Mouse (Mus musculus) kidney, adult 2 months (tissue): ENCODE data around the gene Ppp1cc.

ENCODE experiments used
- CTCF ChIP-seq: fragments of 200-500 bp; conservative IDR thresholded peaks from 2 replicates; pipeline ENCODE4 v1.5.1; 2011; ENCODE audit warnings: low read depth, mild to moderate bottlenecking, control low read depth, low read length, moderate library complexity, mixed read lengths; ENCODE audit not compliant: insufficient read depth, insufficient read length
- POLR2A ChIP-seq: fragments of 200-500 bp; IDR thresholded peaks from one replicate; pipeline ENCODE4 v1.6.1; 2011; ENCODE audit warnings: low read depth, low read length, control low read depth

DNA sequence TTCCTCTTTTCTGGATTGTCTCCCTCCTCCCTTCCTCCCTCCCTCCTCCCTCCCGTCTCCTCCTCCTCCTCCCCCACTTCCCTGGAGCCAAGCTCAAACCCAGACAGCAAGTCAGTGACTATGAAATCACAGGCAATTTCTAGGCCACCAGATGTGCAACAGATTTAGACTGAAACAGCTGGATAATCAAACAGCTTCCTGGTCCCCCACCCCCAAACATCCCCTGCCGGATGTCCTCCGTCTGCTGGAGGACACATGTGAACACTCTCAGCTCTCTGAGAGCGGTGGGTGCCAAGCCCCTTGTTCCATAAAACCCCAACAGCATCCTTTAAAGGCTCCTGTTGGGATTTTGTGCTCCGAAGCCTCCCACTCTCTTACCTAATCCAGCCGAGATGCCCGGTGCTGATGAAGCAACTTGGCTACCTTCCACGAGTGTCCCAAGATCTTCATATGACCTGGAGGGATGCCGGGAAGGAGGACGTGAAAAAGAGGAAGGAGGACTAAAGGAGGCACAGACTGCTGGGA, 12.0 kb upstream of the Ppp1cc start:
- no peak for TF ChIP-seq POLR2A
- TF ChIP-seq CTCF: no peak
